Mouse (Mus musculus) stomach, embryonic 15.5 days (tissue): ENCODE measurements around the gene Gpr75. TPM values are rescaled to one million over a fixed set of nuclear protein-coding genes. Genes with fewer than 3 reads are reported as not detected.

Source experiments
- ATAC-seq: fragments of 200-750 bp; cut with Nextera tagmentation; 2 replicates; pipeline ENCODE4 v1.8.0; 2017; ENCODE audit warnings: low read depth, moderate number of reproducible peaks, moderate TSS enrichment; ENCODE audit not compliant: insufficient read depth, low FRiP score
- H3K27ac ChIP-seq: fragments of 300-500 bp; sonication (generic); 2 replicates; pipeline ENCODE4 v1.5.1; 2015; ENCODE audit warnings: mild to moderate bottlenecking, inconsistent platforms
- H3K27me3 ChIP-seq: fragments of 300-500 bp; sonication (generic); replicated peaks from 2 replicates; pipeline ENCODE4 v1.6.1; 2015; ENCODE audit warnings: inconsistent platforms
- H3K36me3 ChIP-seq: fragments of 300-500 bp; sonication (generic); 2 replicates; pipeline ENCODE4 v1.6.1; 2015; ENCODE audit warnings: inconsistent platforms
- H3K4me1 ChIP-seq: fragments of 300-500 bp; sonication (generic); 2 replicates; pipeline ENCODE4 v1.6.1; 2015; ENCODE audit warnings: inconsistent platforms
- H3K4me2 ChIP-seq: fragments of 300-500 bp; sonication (generic); 2 replicates; pipeline ENCODE4 v1.6.1; 2015; ENCODE audit warnings: mild to moderate bottlenecking, inconsistent platforms
- H3K4me3 ChIP-seq: fragments of 300-500 bp; sonication (generic); replicated peaks from 2 replicates; pipeline ENCODE4 v1.5.1; 2015; ENCODE audit warnings: inconsistent platforms
- H3K9ac ChIP-seq: fragments of 300-500 bp; sonication (generic); 2 replicates; pipeline ENCODE4 v1.6.1; 2015; ENCODE audit warnings: inconsistent platforms
- H3K9me3 ChIP-seq: fragments of 300-500 bp; sonication (generic); 2 replicates; pipeline ENCODE4 v1.6.1; 2016; ENCODE audit warnings: inconsistent platforms
- WGBS: fragments of 180-500 bp; shearing (Covaris S2); methylation state at CpG from one replicate; pipeline ENCODE4 v1.1.7; 2015; 5-methylcytosine and 5-hydroxymethylcytosine counted together
- polyA plus RNA-seq: library from polyadenylated mRNA; unstranded; fragments of >200 nt; fragmentation: Nextera tagmentation; extraction: Ambion mirVana; gene quantifications from 2 replicates; pipeline ENCODE4 v1.2.1, GENCODE M21; 2015

Gene Gpr75
- 0.21 and 0.37 TPM in 2 replicates for polyA plus RNA-seq

GRCm38 (mm10) chr11:30885171-30885871 is at the start of gene Gpr75, which contains the start of gene Asb3:
Gene Gpr75 (plus strand): TSS chr11:30885358.
Gene Asb3 (plus strand): TSS chr11:30885416.
- H3K4me1 ChIP-seq, result peaks cover 5% of the 10 kb centered on the region; the same call in 1 of the 2 replicates
- H3K4me2 ChIP-seq, result peak within 1 kb of the TSS; percentile 91
- no peaks in the 10 kb centered on the region for H3K36me3 ChIP-seq
- H3K4me3 ChIP-seq, result peak within 1 kb of the TSS; percentile 49
- WGBS, result 4% methylated on average over 41 of the region's 41 CpGs
- H3K9ac ChIP-seq, result no peak within 1 kb of the TSS
- H3K27me3 ChIP-seq, result 0 out of 2 replicates have a peak, but pooled peaks cover 5% of the 10 kb centered on the region
- H3K9me3 ChIP-seq, result no peaks in the 10 kb centered on the region
- no peak within 1 kb of the TSS for H3K27ac ChIP-seq
- ATAC-seq, result peak; percentile 92

GRCm38 (mm10) chr11:30838793-30839192 is 46.4 kb upstream of the Gpr75 start:
- Histone ChIP-seq H3K9ac (no peak overlapping the region), H3K27ac (no peak overlapping the region), H3K4me2 (no peak overlapping the region), H3K4me1 (no peaks in the 10 kb centered on the region), H3K36me3 (peaks cover 11% of the 10 kb centered on the region; the same call in 1 of the 2 replicates), H3K9me3 (no peaks in the 10 kb centered on the region), H3K4me3 (no peak overlapping the region), H3K27me3 (no peaks in the 10 kb centered on the region)
- no peak for ATAC-seq
- 88% methylated on average over 2 of the region's 2 CpGs for WGBS

- WGBS, result 81% methylated on average over 1 of the region's 1 CpGs
- Histone ChIP-seq H3K4me1 (no peaks in the 10 kb centered on the region), H3K27ac (no peak overlapping the region), H3K36me3 (peaks cover 11% of the 10 kb centered on the region; the same call in 1 of the 2 replicates), H3K4me2 (no peak overlapping the region), H3K9me3 (no peaks in the 10 kb centered on the region), H3K4me3 (no peak overlapping the region), H3K9ac (no peak overlapping the region), H3K27me3 (no peaks in the 10 kb centered on the region)
- no peak for ATAC-seq
Observed at GRCm38 (mm10) chr11:30844355-30844754, 40.8 kb upstream of the Gpr75 start.

GRCm38 (mm10) chr11:30872425-30872824 is 12.7 kb upstream of the Gpr75 start:
- Histone ChIP-seq H3K9ac (no peak overlapping the region), H3K36me3 (peaks cover 12% of the 10 kb centered on the region), H3K27ac (no peak overlapping the region), H3K4me3 (no peak overlapping the region), H3K27me3 (no peaks in the 10 kb centered on the region), H3K4me1 (no peaks in the 10 kb centered on the region), H3K9me3 (no peaks in the 10 kb centered on the region), H3K4me2 (no peak overlapping the region)
- no peak for ATAC-seq

- Histone ChIP-seq H3K9me3 (no peaks in the 10 kb centered on the region), H3K4me1 (peaks cover 5% of the 10 kb centered on the region; the same call in 1 of the 2 replicates), H3K4me2 (no peak overlapping the region), H3K9ac (no peak overlapping the region), H3K27me3 (0 out of 2 replicates have a peak, but pooled peaks cover 5% of the 10 kb centered on the region), H3K36me3 (no peaks in the 10 kb centered on the region), H3K4me3 (no peak overlapping the region), H3K27ac (no peak overlapping the region)
- ATAC-seq, result no peak
- 84% methylated on average over 2 of the region's 2 CpGs for WGBS
Observed at GRCm38 (mm10) chr11:30888153-30888552, 3.0 kb downstream of the Gpr75 start.

GRCm38 (mm10) chr11:30896201-30896600 is 11.0 kb downstream of the Gpr75 start:
- Histone ChIP-seq H3K4me3 (no peak overlapping the region), H3K4me1 (no peaks in the 10 kb centered on the region), H3K27ac (no peak overlapping the region), H3K27me3 (no peaks in the 10 kb centered on the region), H3K4me2 (no peak overlapping the region), H3K9me3 (no peaks in the 10 kb centered on the region), H3K36me3 (no peaks in the 10 kb centered on the region), H3K9ac (no peak overlapping the region)
- no peak for ATAC-seq
- whole genome bisulfite sequencing, result 89% methylated on average over 1 of the region's 1 CpGs

GRCm38 (mm10) chr11:30899312-30899711 is 14.2 kb downstream of the Gpr75 start:
- Histone ChIP-seq H3K9me3 (no peaks in the 10 kb centered on the region), H3K27ac (no peak overlapping the region), H3K27me3 (no peaks in the 10 kb centered on the region), H3K4me1 (no peaks in the 10 kb centered on the region), H3K4me3 (no peak overlapping the region), H3K36me3 (no peaks in the 10 kb centered on the region), H3K9ac (no peak overlapping the region), H3K4me2 (no peak overlapping the region)
- no peak for ATAC-seq

GRCm38 (mm10) chr11:30912311-30912710 is 27.2 kb downstream of the Gpr75 start:
- H3K9me3 ChIP-seq, result no peaks in the 10 kb centered on the region
- no peaks in the 10 kb centered on the region for H3K27me3 ChIP-seq
- ATAC-seq, result no peak
- WGBS, result 92% methylated on average over 3 of the region's 3 CpGs
- no peak overlapping the region for H3K27ac ChIP-seq
- H3K4me2 ChIP-seq, result no peak overlapping the region
- H3K9ac ChIP-seq, result no peak overlapping the region
- no peak overlapping the region for H3K4me3 ChIP-seq
- H3K36me3 ChIP-seq, result no peaks in the 10 kb centered on the region
- no peaks in the 10 kb centered on the region for H3K4me1 ChIP-seq

GRCm38 (mm10) chr11:30920641-30921040 is 35.5 kb downstream of the Gpr75 start:
- no peak overlapping the region for H3K27ac ChIP-seq
- H3K27me3 ChIP-seq, result no peaks in the 10 kb centered on the region
- no peak overlapping the region for H3K9ac ChIP-seq
- H3K9me3 ChIP-seq, result no peaks in the 10 kb centered on the region
- no peaks in the 10 kb centered on the region for H3K4me1 ChIP-seq
- no peak for ATAC-seq
- no peak overlapping the region for H3K4me3 ChIP-seq
- WGBS, result 73% methylated on average over 1 of the region's 1 CpGs
- no peak overlapping the region for H3K4me2 ChIP-seq
- H3K36me3 ChIP-seq, result no peaks in the 10 kb centered on the region

- no peaks in the 10 kb centered on the region for H3K9me3 ChIP-seq
- H3K27me3 ChIP-seq, result no peaks in the 10 kb centered on the region
- WGBS, result 93% methylated on average over 3 of the region's 3 CpGs
- H3K9ac ChIP-seq, result no peak overlapping the region
- no peak overlapping the region for H3K4me3 ChIP-seq
- H3K4me1 ChIP-seq, result no peaks in the 10 kb centered on the region
- peaks cover 7% of the 10 kb centered on the region for H3K36me3 ChIP-seq
- no peak for ATAC-seq
- no peak overlapping the region for H3K27ac ChIP-seq
- no peak overlapping the region for H3K4me2 ChIP-seq
Observed at GRCm38 (mm10) chr11:30923283-30923682, 38.1 kb downstream of the Gpr75 start.

- Histone ChIP-seq H3K4me1 (no peaks in the 10 kb centered on the region), H3K4me3 (no peak overlapping the region), H3K36me3 (peaks cover 9% of the 10 kb centered on the region), H3K4me2 (no peak overlapping the region), H3K9ac (no peak overlapping the region), H3K27ac (no peak overlapping the region), H3K9me3 (no peaks in the 10 kb centered on the region), H3K27me3 (no peaks in the 10 kb centered on the region)
- ATAC-seq, result no peak
Observed at GRCm38 (mm10) chr11:30928079-30928478, 42.9 kb downstream of the Gpr75 start.

- H3K36me3 ChIP-seq, result peaks cover 9% of the 10 kb centered on the region
- 88% methylated on average over 1 of the region's 1 CpGs for WGBS
Observed at GRCm38 (mm10) chr11:30928498-30928897, 43.3 kb downstream of the Gpr75 start.

More at GRCm38 (mm10) chr11:30928498-30928897, 43.3 kb downstream of the Gpr75 start:
- Histone ChIP-seq H3K27me3 (no peaks in the 10 kb centered on the region), H3K4me3 (no peak overlapping the region), H3K9me3 (no peaks in the 10 kb centered on the region), H3K4me2 (no peak overlapping the region), H3K4me1 (no peaks in the 10 kb centered on the region), H3K9ac (no peak overlapping the region), H3K27ac (no peak overlapping the region)
- no peak for ATAC-seq
